Mouse (Mus musculus) neutrophil, adult 5-6 weeks (primary cell): ENCODE results near the gene Pkp4. TPM values are rescaled to one million over a fixed set of nuclear protein-coding genes. Genes with fewer than 3 reads are reported as not detected.

Experiments
- ATAC-seq: fragments of 151-379, 151-347 bp; 2 replicates; pipeline ENCODE4 v1.8.0; 2017; ENCODE audit warnings: mild to moderate bottlenecking, moderate TSS enrichment; ENCODE audit not compliant: insufficient number of reproducible peaks, poor library complexity, low FRiP score, severe bottlenecking; ENCODE audit errors: extremely low read depth
- total RNA-seq: library from RNA; stranded (forward); fragments of 200-1000 nt; gene quantifications from 2 replicates; pipeline ENCODE4 v1.2.3, GENCODE M21; 2017

Gene Pkp4
- total RNA-seq, result 2.5 and 2.9 TPM in 2 replicates

- ATAC-seq, result peak; percentile 87
These were observed at the start of gene Pkp4, which contains the start of gene Ccdc148 for GRCm38 (mm10) chr2:59160605-59160963. Gene Pkp4 (plus strand): TSS chr2:59160850. Gene Ccdc148 (minus strand): TSS chr2:59160683.

GRCm38 (mm10) chr2:59129023-59129422, 31.6 kb upstream of the Pkp4 start:
- ATAC-seq, result no peak

GRCm38 (mm10) chr2:59129821-59130220, 30.8 kb upstream of the Pkp4 start:
- ATAC-seq, result no peak

- no peak for ATAC-seq
These were observed 29.6 kb upstream of the Pkp4 start for GRCm38 (mm10) chr2:59131044-59131443.

- ATAC-seq, result no peak
These were observed 5.2 kb upstream of the Pkp4 start for GRCm38 (mm10) chr2:59155428-59155827.

GRCm38 (mm10) chr2:59158117-59158516, 2.5 kb upstream of the Pkp4 start:
- no peak for ATAC-seq

GRCm38 (mm10) chr2:59159961-59160604, 567 bp upstream of the Pkp4 start:
- ATAC-seq, result no peak

- no peak for ATAC-seq
These were observed 381 bp downstream of the Pkp4 start for GRCm38 (mm10) chr2:59161021-59161440.

GRCm38 (mm10) chr2:59161441-59162284, 1.0 kb downstream of the Pkp4 start:
- ATAC-seq, result no peak

- no peak for ATAC-seq
These were observed 1.6 kb downstream of the Pkp4 start for GRCm38 (mm10) chr2:59162285-59162600.

GRCm38 (mm10) chr2:59166976-59167375, 6.3 kb downstream of the Pkp4 start:
- ATAC-seq, result no peak

- ATAC-seq, result no peak
These were observed 7.2 kb downstream of the Pkp4 start for GRCm38 (mm10) chr2:59167830-59168229.

GRCm38 (mm10) chr2:59169572-59170207, 9.0 kb downstream of the Pkp4 start:
- no peak for ATAC-seq

GRCm38 (mm10) chr2:59170208-59170589, 9.5 kb downstream of the Pkp4 start:
- no peak for ATAC-seq

GRCm38 (mm10) chr2:59170593-59170992, 9.9 kb downstream of the Pkp4 start:
- no peak for ATAC-seq

- no peak for ATAC-seq
These were observed 10.9 kb downstream of the Pkp4 start for GRCm38 (mm10) chr2:59171533-59171932.

- ATAC-seq, result no peak
These were observed 15.3 kb downstream of the Pkp4 start for GRCm38 (mm10) chr2:59175926-59176325.

GRCm38 (mm10) chr2:59178191-59178590, 17.5 kb downstream of the Pkp4 start:
- no peak for ATAC-seq

GRCm38 (mm10) chr2:59178960-59179359, 18.3 kb downstream of the Pkp4 start:
- ATAC-seq, result no peak

- ATAC-seq, result no peak
These were observed 18.8 kb downstream of the Pkp4 start for GRCm38 (mm10) chr2:59179487-59179886.
